Mouse (Mus musculus) heart, postnatal 0 days (tissue): Measurements from ENCODE around the gene Coro2b. TPM values are rescaled to one million over a fixed set of nuclear protein-coding genes. Genes with fewer than 3 reads are reported as not detected.
A peak's percentile ranks its signal among the peaks of the same experiment; 100 is the strongest.

ENCODE experiments used
- ATAC-seq: fragments of 200-750 bp; cut with Nextera tagmentation; 2 replicates; pipeline ENCODE4 v1.8.0; 2017; ENCODE audit warnings: low read depth, moderate number of reproducible peaks, moderate library complexity; ENCODE audit not compliant: insufficient read depth
- DNase-seq: peaks from one replicate; pipeline ENCODE4 v3.0.0-alpha.2; 2016; ENCODE audit warnings: low spot score
- H3K27ac ChIP-seq: fragments of 300-500 bp; sonication (generic); 2 replicates; pipeline ENCODE4 v1.5.1; 2014; ENCODE audit warnings: low read depth, mild to moderate bottlenecking
- H3K27me3 ChIP-seq: fragments of 300-500 bp; sonication (generic); 2 replicates; pipeline ENCODE4 v1.6.1; 2014; ENCODE audit warnings: low read length, mixed read lengths; ENCODE audit not compliant: control insufficient read depth, insufficient read depth
- H3K36me3 ChIP-seq: fragments of 300-500 bp; sonication (generic); replicated peaks from 2 replicates; pipeline ENCODE4 v1.6.1; 2014; ENCODE audit warnings: low read length, mixed read lengths; ENCODE audit not compliant: control insufficient read depth, insufficient read depth
- H3K4me1 ChIP-seq: fragments of 300-500 bp; sonication (generic); 2 replicates; pipeline ENCODE4 v1.6.1; 2014; ENCODE audit warnings: antibody characterized with exemption; ENCODE audit not compliant: control insufficient read depth, insufficient read depth
- H3K4me2 ChIP-seq: fragments of 300-500 bp; sonication (generic); 2 replicates; pipeline ENCODE4 v1.6.1; 2014; ENCODE audit warnings: low read depth, mild to moderate bottlenecking, low read length, moderate library complexity
- H3K4me3 ChIP-seq: fragments of 300-500 bp; sonication (generic); 2 replicates; pipeline ENCODE4 v1.5.1; 2014; ENCODE audit warnings: low read depth, low read length
- H3K9ac ChIP-seq: fragments of 300-500 bp; sonication (generic); replicated peaks from 2 replicates; pipeline ENCODE4 v1.6.1; 2014; ENCODE audit warnings: low read depth, low read length, mixed read lengths
- H3K9me3 ChIP-seq: fragments of 300-500 bp; sonication (generic); replicated peaks from 2 replicates; pipeline ENCODE4 v1.6.1; 2016; ENCODE audit warnings: low read length; ENCODE audit not compliant: control insufficient read depth
- CTCF ChIP-seq: IDR thresholded peaks from 2 replicates; pipeline ENCODE4 v1.5.1; 2016; ENCODE audit warnings: antibody characterized with exemption, control low read depth, low read depth
- EP300 ChIP-seq: IDR thresholded peaks from 2 replicates; pipeline ENCODE4 v1.6.1; 2016; ENCODE audit warnings: antibody characterized with exemption, low read depth
- WGBS: fragments of 180-500 bp; shearing (Covaris S2); extraction: QIAGEN DNeasy Blood & Tissue Kit; methylation state at CpG from one replicate; pipeline ENCODE4 v1.1.7; 2014; 5-methylcytosine and 5-hydroxymethylcytosine counted together
- polyA plus RNA-seq: library from polyadenylated mRNA; unstranded; fragments of >200 nt; fragmentation: Nextera tagmentation; extraction: Ambion mirVana; gene quantifications from 2 replicates; pipeline ENCODE4 v1.2.1, GENCODE M21; 2015
- total RNA-seq: library from RNA; depleted of rRNA; stranded (reverse); fragments of >200 nt; gene quantifications from 2 replicates; pipeline ENCODE4 v1.2.3, GENCODE M21; 2014; ENCODE audit warnings: low replicate concordance

The Coro2b gene
- total and polyA plus RNA-seq, 2 experiments from 2014 or later = 5.5 to 45.9 TPM

GRCm38 (mm10) chr9:62539251-62539711, 2.4 kb upstream of the Coro2b start:
- Histone ChIP-seq H3K27me3 (0 out of 2 replicates have a peak, but pooled peaks cover 14% of the 10 kb centered on the region), H3K4me2 (no peak overlapping the region), H3K4me1 (no peaks in the 10 kb centered on the region), H3K36me3 (no peaks in the 10 kb centered on the region), H3K27ac (no peak overlapping the region), H3K9ac (no peak overlapping the region), H3K9me3 (no peaks in the 10 kb centered on the region), H3K4me3 (no peak overlapping the region)
- TF ChIP-seq CTCF (no peak), EP300 (no peak)
- no peak for ATAC-seq
- 88% methylated on average over 9 of the region's 9 CpGs for WGBS
- no peak for DNase-seq

GRCm38 (mm10) chr9:62537941-62538340, 1.1 kb upstream of the Coro2b start:
- no peak for TF ChIP-seq EP300
- TF ChIP-seq CTCF = no peak
- ATAC-seq (no peak), DNase-seq (no peak)
- H3K4me1 ChIP-seq = no peaks in the 10 kb centered on the region
- no peaks in the 10 kb centered on the region for H3K36me3 ChIP-seq
- H3K27ac ChIP-seq = no peak overlapping the region
- no peak overlapping the region for H3K4me2 ChIP-seq
- H3K4me3 ChIP-seq = no peak overlapping the region
- 0 out of 2 replicates have a peak, but pooled peaks cover 14% of the 10 kb centered on the region for H3K27me3 ChIP-seq
- 85% methylated on average over 6 of the region's 6 CpGs for WGBS
- H3K9me3 ChIP-seq = no peaks in the 10 kb centered on the region
- H3K9ac ChIP-seq = no peak overlapping the region

GRCm38 (mm10) chr9:62536119-62536654, 657 bp downstream of the Coro2b start:
- Histone ChIP-seq H3K27ac (peak overlapping the region; percentile 21; the same call in 1 of the 2 replicates), H3K9ac (peak overlapping the region; percentile 62), H3K36me3 (no peaks in the 10 kb centered on the region), H3K4me2 (peak overlapping the region; percentile 85), H3K4me3 (peak overlapping the region; percentile 68), H3K27me3 (0 out of 2 replicates have a peak, but pooled peaks cover 14% of the 10 kb centered on the region), H3K9me3 (no peaks in the 10 kb centered on the region), H3K4me1 (peaks cover 7% of the 10 kb centered on the region; the same call in 1 of the 2 replicates)
- ATAC-seq (no peak), DNase-seq (no peak)
- WGBS = 3% methylated on average over 29 of the region's 29 CpGs
- TF ChIP-seq CTCF = peak; percentile 10; the same call in 1 of the 2 replicates
- no peak for TF ChIP-seq EP300

DNA sequence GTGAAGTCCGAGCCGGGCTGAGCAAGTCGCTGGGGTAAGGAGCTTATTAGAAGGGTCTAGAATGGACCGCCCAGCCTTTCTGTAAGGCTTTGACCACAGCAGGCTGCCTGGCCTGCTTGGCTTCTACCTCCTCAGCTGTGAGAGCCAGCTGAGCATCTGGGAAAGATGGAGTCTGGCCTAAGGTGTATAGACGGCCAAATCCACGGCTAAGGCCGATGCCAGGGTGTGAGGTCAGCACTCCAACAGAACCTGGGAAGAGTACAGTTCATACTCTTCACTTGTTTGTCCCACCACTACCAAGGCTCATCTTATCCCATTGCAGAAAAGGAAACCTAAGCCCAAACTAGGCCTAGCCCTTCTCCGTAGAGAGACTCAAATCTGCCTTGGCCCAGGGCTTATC, 1.3 kb downstream of the Coro2b start:
- 74% methylated on average over 8 of the region's 8 CpGs for WGBS
- DNase-seq (no peak), ATAC-seq (no peak)
- no peak overlapping the region for H3K9ac ChIP-seq
- H3K9me3 ChIP-seq = no peaks in the 10 kb centered on the region
- H3K27ac ChIP-seq = no peak overlapping the region
- H3K36me3 ChIP-seq = no peaks in the 10 kb centered on the region
- peaks cover 7% of the 10 kb centered on the region; the same call in 1 of the 2 replicates for H3K4me1 ChIP-seq
- peak overlapping the region; percentile 68 for H3K4me3 ChIP-seq
- H3K27me3 ChIP-seq = 0 out of 2 replicates have a peak, but pooled peaks cover 14% of the 10 kb centered on the region
- TF ChIP-seq CTCF (no peak), EP300 (no peak)
- peak overlapping the region; percentile 85 for H3K4me2 ChIP-seq

DNA sequence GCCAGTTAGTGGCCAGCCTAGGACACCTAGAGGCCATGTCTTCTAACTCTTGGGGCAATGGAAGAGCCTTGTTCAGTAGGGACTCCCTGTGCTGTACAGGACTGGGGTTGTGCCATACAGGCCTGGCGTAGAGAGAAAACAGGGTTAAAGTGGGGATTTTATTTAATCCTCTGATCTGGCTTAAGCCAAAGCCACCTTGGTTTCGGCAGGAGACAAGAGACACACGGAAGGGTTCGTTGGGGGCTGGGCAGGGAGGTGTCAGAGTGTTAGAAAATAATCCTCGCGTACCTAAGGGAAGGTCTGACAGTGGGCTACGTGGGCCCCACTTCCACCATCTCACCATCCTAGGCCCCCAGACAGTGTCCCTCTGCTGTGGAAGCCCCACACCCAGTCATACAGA, 2.2 kb downstream of the Coro2b start:
- Histone ChIP-seq H3K4me2 (no peak overlapping the region), H3K9ac (no peak overlapping the region), H3K4me3 (no peak overlapping the region), H3K27ac (no peak overlapping the region), H3K27me3 (0 out of 2 replicates have a peak, but pooled peaks cover 11% of the 10 kb centered on the region), H3K9me3 (no peaks in the 10 kb centered on the region), H3K4me1 (peaks cover 7% of the 10 kb centered on the region; the same call in 1 of the 2 replicates), H3K36me3 (no peaks in the 10 kb centered on the region)
- 89% methylated on average over 7 of the region's 7 CpGs for WGBS
- TF ChIP-seq CTCF = no peak
- TF ChIP-seq EP300 = no peak
- ATAC-seq (no peak), DNase-seq (no peak)

DNA sequence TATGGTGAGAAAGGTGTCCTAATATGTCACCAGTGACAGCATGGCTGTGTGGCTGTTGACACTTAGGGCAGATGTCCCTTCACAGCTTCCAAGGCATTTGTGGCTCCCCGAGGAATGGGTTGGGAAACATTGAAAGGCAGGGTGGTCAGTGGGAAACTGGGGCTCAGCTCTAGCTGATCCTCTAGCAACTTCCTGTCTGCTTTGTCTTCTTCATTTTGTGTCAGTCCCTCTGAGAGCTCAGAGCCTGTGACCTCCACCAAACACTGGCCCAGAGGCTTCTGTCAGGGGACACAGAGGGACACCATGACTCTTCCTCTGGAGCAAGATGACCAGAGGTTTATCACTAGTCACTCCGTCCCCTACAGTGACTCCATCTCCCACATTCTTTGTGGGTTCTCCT, 2.7 kb downstream of the Coro2b start:
- peaks cover 7% of the 10 kb centered on the region; the same call in 1 of the 2 replicates for H3K4me1 ChIP-seq

More for the DNA sequence above, 2.7 kb downstream of the Coro2b start:
- H3K36me3 ChIP-seq = no peaks in the 10 kb centered on the region
- H3K4me2 ChIP-seq = no peak overlapping the region
- ATAC-seq = no peak
- no peak overlapping the region for H3K4me3 ChIP-seq
- no peak overlapping the region for H3K27ac ChIP-seq
- H3K27me3 ChIP-seq = 0 out of 2 replicates have a peak, but pooled peaks cover 11% of the 10 kb centered on the region
- H3K9ac ChIP-seq = no peak overlapping the region
- TF ChIP-seq EP300 (no peak), CTCF (no peak)
- 78% methylated on average over 2 of the region's 2 CpGs for WGBS
- no peaks in the 10 kb centered on the region for H3K9me3 ChIP-seq
- no peak for DNase-seq
